Mouse (Mus musculus) hindbrain, embryonic 12.5 days (tissue): ENCODE data around the gene Slc22a13. TPM values are rescaled to one million over a fixed set of nuclear protein-coding genes. Genes with fewer than 3 reads are reported as not detected.

ENCODE experiments used
- ATAC-seq: fragments of 200-750 bp; cut with Nextera tagmentation; 2 replicates; pipeline ENCODE4 v1.8.0; 2017; ENCODE audit warnings: moderate TSS enrichment; ENCODE audit not compliant: low FRiP score
- H3K27ac ChIP-seq: fragments of 300-500 bp; sonication (generic); 2 replicates; pipeline ENCODE4 v1.5.1; 2016; ENCODE audit warnings: mild to moderate bottlenecking
- H3K27me3 ChIP-seq: fragments of 300-500 bp; sonication (generic); 2 replicates; pipeline ENCODE4 v1.6.1; 2016; ENCODE audit warnings: mild to moderate bottlenecking
- H3K36me3 ChIP-seq: fragments of 300-500 bp; sonication (generic); 2 replicates; pipeline ENCODE4 v1.6.1; 2016; ENCODE audit warnings: mild to moderate bottlenecking
- H3K4me1 ChIP-seq: fragments of 300-500 bp; sonication (generic); 2 replicates; pipeline ENCODE4 v1.6.1; 2016
- H3K4me2 ChIP-seq: fragments of 300-500 bp; sonication (generic); replicated peaks from 2 replicates; pipeline ENCODE4 v1.6.1; 2016; ENCODE audit warnings: mild to moderate bottlenecking
- H3K4me3 ChIP-seq: fragments of 300-500 bp; sonication (generic); 2 replicates; pipeline ENCODE4 v1.5.1; 2016; ENCODE audit warnings: mild to moderate bottlenecking
- H3K9ac ChIP-seq: fragments of 300-500 bp; sonication (generic); 2 replicates; pipeline ENCODE4 v1.6.1; 2016; ENCODE audit warnings: mild to moderate bottlenecking, moderate library complexity
- H3K9me3 ChIP-seq: fragments of 300-500 bp; sonication (generic); replicated peaks from 2 replicates; pipeline ENCODE4 v1.6.1; 2016; ENCODE audit warnings: mild to moderate bottlenecking
- WGBS: fragments of 180-500 bp; shearing (Covaris S2); methylation state at CpG from one replicate; pipeline ENCODE4 v1.1.7; 2016; 5-methylcytosine and 5-hydroxymethylcytosine counted together
- polyA plus RNA-seq: library from polyadenylated mRNA; unstranded; fragments of >200 nt; fragmentation: Nextera tagmentation; extraction: Ambion mirVana; gene quantifications from 2 replicates; pipeline ENCODE4 v1.2.1, GENCODE M21; 2016

The Slc22a13 gene
- polyA plus RNA-seq, 1 experiment from 2014 or later = 0.12 TPM

DNA sequence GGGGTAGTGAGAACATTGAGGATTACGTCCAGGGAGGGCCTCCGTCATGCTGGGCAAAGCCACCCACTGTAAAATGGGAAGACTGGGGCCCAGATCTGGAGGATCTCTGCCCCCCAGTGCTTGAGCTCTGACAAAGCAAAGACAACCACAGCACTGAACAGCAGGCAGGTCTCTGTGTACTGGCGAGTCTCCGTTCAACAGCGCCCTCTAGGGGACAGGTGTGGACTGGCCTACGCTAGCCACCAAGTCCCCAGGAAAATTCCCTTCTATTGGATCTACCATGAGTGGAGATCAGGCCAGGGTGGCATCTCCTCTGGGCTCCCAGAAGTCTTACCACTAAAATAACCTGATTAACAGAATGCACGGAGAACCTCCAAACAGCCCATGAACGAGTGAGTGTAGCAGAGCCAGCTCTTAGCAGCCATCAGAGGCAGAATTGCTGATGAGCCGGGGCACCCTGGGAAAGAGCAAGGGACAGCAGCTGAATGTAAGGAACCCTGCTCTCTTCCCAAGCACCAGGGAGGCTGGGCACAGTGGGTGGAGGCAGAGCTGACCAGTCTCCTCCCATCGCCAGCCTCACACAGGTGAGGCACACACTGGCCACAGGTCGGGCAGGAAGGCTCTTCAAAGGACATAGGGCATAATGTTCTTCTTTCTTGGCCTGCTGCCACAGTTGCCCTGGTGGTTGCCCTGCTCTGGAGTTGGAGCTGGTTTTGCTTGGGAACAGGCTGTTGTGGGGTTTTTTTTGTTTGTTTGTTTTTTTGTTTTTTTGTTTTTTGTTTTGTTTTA lies 16.5 kb downstream of the Slc22a13 start:
- no peak overlapping the region for H3K4me3 ChIP-seq
- no peaks in the 10 kb centered on the region for H3K4me1 ChIP-seq
- H3K9ac ChIP-seq = no peak overlapping the region
- no peak overlapping the region for H3K27ac ChIP-seq
- no peaks in the 10 kb centered on the region for H3K36me3 ChIP-seq
- no peak overlapping the region for H3K4me2 ChIP-seq
- no peaks in the 10 kb centered on the region for H3K27me3 ChIP-seq
- 35% methylated on average over 11 of the region's 11 CpGs for WGBS
- no peak for ATAC-seq
- no peaks in the 10 kb centered on the region for H3K9me3 ChIP-seq

- ATAC-seq = no peak
- H3K9me3 ChIP-seq = no peaks in the 10 kb centered on the region
- no peak overlapping the region for H3K4me3 ChIP-seq
- H3K4me1 ChIP-seq = 0 out of 2 replicates have a peak, but pooled peaks cover 3% of the 10 kb centered on the region
- no peak overlapping the region for H3K27ac ChIP-seq
- 56% methylated on average over 3 of the region's 3 CpGs for WGBS
- H3K9ac ChIP-seq = no peak overlapping the region
- H3K4me2 ChIP-seq = no peak overlapping the region
- H3K36me3 ChIP-seq = no peaks in the 10 kb centered on the region
- H3K27me3 ChIP-seq = no peaks in the 10 kb centered on the region
Observed at GRCm38 (mm10) chr9:119181241-119181728, 27.6 kb downstream of the Slc22a13 start.

- no peak overlapping the region for H3K27ac ChIP-seq
- ATAC-seq = no peak
- 0 out of 2 replicates have a peak, but pooled peaks cover 3% of the 10 kb centered on the region for H3K4me1 ChIP-seq
- no peak overlapping the region for H3K9ac ChIP-seq
- no peaks in the 10 kb centered on the region for H3K9me3 ChIP-seq
- H3K4me3 ChIP-seq = no peak overlapping the region
- no peaks in the 10 kb centered on the region for H3K36me3 ChIP-seq
- no peaks in the 10 kb centered on the region for H3K27me3 ChIP-seq
- H3K4me2 ChIP-seq = no peak overlapping the region
- WGBS = 91% methylated on average over 11 of the region's 11 CpGs
Observed at GRCm38 (mm10) chr9:119179292-119179691, 29.6 kb downstream of the Slc22a13 start.

DNA sequence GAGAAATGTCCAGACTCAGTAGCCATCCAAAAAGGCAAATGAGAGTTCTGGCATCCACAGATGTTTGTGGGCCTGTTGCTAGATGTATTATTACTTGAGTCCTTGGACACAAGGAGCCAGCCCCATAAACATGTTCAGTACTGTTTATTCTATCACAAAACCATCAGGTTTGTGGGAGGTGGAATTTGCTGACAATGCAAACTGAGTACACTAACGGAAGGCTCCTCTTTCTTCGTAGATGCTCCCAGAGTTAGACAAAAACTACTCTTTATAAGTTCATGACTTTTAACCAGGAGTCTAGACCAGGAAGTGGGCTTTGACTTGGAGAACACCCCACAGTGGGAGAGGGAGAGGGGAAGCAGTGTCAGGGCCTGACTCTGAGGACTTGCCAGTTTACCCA lies 41.3 kb downstream of the Slc22a13 start:
- Histone ChIP-seq H3K36me3 (no peaks in the 10 kb centered on the region), H3K4me3 (no peak overlapping the region), H3K4me1 (no peaks in the 10 kb centered on the region), H3K27ac (no peak overlapping the region), H3K9me3 (no peaks in the 10 kb centered on the region), H3K9ac (no peak overlapping the region), H3K4me2 (no peak overlapping the region), H3K27me3 (no peaks in the 10 kb centered on the region)
- 91% methylated on average over 2 of the region's 2 CpGs for WGBS
- no peak for ATAC-seq

DNA sequence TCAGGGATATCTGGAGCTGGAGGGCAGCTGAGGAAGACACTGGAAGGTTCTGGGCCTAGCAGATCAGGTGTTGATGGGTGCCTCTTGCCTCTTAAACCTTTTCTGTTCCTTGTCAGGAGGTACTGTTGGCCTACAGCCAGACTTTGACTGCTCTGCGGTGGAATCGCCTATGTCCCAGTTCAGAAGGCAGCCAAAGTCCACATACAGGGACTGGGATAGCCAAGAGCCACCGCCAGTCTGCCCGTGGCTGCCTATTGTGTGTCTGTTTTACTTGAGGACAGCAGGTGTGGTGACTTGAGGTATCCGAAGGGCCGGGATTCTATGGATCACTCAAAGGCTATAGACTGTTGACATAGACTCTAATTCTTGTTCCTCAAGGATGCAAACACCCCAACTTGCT lies 43.4 kb downstream of the Slc22a13 start:
- ATAC-seq = no peak
- no peaks in the 10 kb centered on the region for H3K36me3 ChIP-seq
- no peak overlapping the region for H3K9ac ChIP-seq
- H3K4me2 ChIP-seq = no peak overlapping the region
- no peaks in the 10 kb centered on the region for H3K27me3 ChIP-seq
- WGBS = 92% methylated on average over 6 of the region's 6 CpGs
- H3K9me3 ChIP-seq = no peaks in the 10 kb centered on the region
- no peaks in the 10 kb centered on the region for H3K4me1 ChIP-seq
- H3K27ac ChIP-seq = no peak overlapping the region
- no peak overlapping the region for H3K4me3 ChIP-seq

DNA sequence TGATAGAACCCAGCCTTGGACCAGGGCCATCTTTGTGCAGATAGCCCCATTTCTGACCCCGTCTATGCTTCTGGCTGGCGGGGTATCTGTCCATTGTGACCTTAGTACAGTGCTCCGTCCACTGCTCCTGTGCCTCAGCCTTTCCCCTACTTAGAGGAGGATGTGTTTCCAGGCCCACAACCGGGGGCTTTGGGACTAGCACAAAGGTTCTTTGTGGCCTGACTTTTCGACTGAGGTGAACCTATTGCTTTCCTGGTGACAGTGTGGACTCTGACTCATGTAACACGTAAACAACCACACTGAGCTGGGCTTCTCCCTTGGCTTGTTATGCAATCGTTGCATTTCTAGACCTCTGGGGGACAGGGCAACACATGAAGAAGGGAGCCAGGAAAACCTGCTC lies 44.2 kb downstream of the Slc22a13 start:
- no peak overlapping the region for H3K4me2 ChIP-seq
- no peak overlapping the region for H3K27ac ChIP-seq
- H3K27me3 ChIP-seq = no peaks in the 10 kb centered on the region
- no peak overlapping the region for H3K9ac ChIP-seq
- no peaks in the 10 kb centered on the region for H3K36me3 ChIP-seq
- ATAC-seq = no peak
- H3K4me1 ChIP-seq = no peaks in the 10 kb centered on the region
- H3K9me3 ChIP-seq = no peaks in the 10 kb centered on the region
- 91% methylated on average over 7 of the region's 7 CpGs for WGBS
- no peak overlapping the region for H3K4me3 ChIP-seq

DNA sequence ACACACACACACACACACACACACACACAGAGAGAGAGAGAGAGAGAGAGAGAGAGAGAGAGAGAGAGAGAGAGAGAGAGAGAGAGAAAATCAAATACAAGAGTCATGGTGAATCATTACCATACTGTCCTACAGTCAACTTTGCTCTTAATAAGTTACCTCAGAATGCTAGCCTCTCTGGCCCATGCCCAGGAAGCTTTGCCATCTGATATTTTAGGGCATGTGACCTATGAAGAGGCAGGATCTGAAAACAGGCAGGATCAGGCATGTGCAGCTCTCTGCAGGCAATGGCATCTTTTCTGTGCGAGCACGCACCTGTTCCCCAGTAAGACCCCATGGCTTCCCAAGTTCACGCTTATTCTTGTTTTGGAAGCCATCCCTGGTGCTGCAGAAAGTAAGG lies 48.2 kb downstream of the Slc22a13 start:
- H3K4me2 ChIP-seq = no peak overlapping the region
- no peak overlapping the region for H3K9ac ChIP-seq
- no peaks in the 10 kb centered on the region for H3K36me3 ChIP-seq
- H3K4me3 ChIP-seq = no peak overlapping the region
- no peaks in the 10 kb centered on the region for H3K4me1 ChIP-seq
- 87% methylated on average over 3 of the region's 3 CpGs for whole genome bisulfite sequencing
- H3K9me3 ChIP-seq = no peaks in the 10 kb centered on the region
- no peak for ATAC-seq
- H3K27ac ChIP-seq = no peak overlapping the region
- H3K27me3 ChIP-seq = peaks cover 12% of the 10 kb centered on the region

GRCm38 (mm10) chr9:119158861-119159260 lies 50.0 kb downstream of the Slc22a13 start, which contains the start of gene Gm47289:
Gene Gm47289, plus strand, starts transcription at chr9:119159161.
- Histone ChIP-seq H3K27ac (no peak within 1 kb of the TSS), H3K27me3 (peaks cover 19% of the 10 kb centered on the region), H3K4me1 (no peaks in the 10 kb centered on the region), H3K4me3 (no peak within 1 kb of the TSS), H3K4me2 (no peak within 1 kb of the TSS), H3K9me3 (no peaks in the 10 kb centered on the region), H3K36me3 (no peaks in the 10 kb centered on the region), H3K9ac (no peak within 1 kb of the TSS)
- 62% methylated on average over 4 of the region's 4 CpGs for WGBS
- no peak for ATAC-seq

GRCm38 (mm10) chr9:119156278-119157201 lies 52.4 kb downstream of the Slc22a13 start, which contains the start of gene Acaa1b:
Gene Acaa1b, minus strand, starts transcription at chr9:119157093.
- Histone ChIP-seq H3K4me2 (peak within 1 kb of the TSS; percentile 70), H3K27ac (no peak within 1 kb of the TSS), H3K27me3 (peaks cover 19% of the 10 kb centered on the region), H3K4me1 (no peaks in the 10 kb centered on the region), H3K36me3 (no peaks in the 10 kb centered on the region), H3K4me3 (peak within 1 kb of the TSS; percentile 56), H3K9ac (peak within 1 kb of the TSS; percentile 62), H3K9me3 (no peaks in the 10 kb centered on the region)
- 1% methylated on average over 62 of the region's 65 CpGs for WGBS
- peak; percentile 91 for ATAC-seq

DNA sequence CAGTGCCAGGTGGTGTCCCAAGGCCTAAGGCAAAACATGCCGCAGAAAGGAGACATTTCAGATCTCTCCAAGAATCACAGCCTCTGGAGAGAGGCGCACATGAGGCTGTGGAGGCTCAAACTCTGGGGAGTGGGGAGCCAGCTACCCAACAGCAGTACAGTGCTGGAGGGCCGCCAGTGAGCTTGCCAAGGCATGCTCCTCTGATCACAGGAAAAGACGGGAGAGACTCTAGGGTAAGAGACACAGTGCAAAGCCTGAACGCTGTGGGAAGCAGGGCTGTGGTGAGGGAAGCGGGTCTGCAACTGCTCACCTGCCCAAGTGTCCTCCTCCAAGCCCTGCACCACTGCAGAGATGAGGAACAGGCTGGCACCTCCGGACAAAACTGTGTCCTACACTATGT lies 53.1 kb downstream of the Slc22a13 start:
- H3K36me3 ChIP-seq = no peaks in the 10 kb centered on the region
- no peak overlapping the region for H3K4me3 ChIP-seq
- H3K9me3 ChIP-seq = no peaks in the 10 kb centered on the region
- H3K27me3 ChIP-seq = peaks cover 19% of the 10 kb centered on the region
- no peak overlapping the region for H3K27ac ChIP-seq
- H3K4me2 ChIP-seq = peak overlapping the region; percentile 70
- ATAC-seq = no peak; the same call in 1 of the 2 replicates
- H3K4me1 ChIP-seq = no peaks in the 10 kb centered on the region
- WGBS = 61% methylated on average over 7 of the region's 7 CpGs
- H3K9ac ChIP-seq = no peak overlapping the region

- Histone ChIP-seq H3K36me3 (no peaks in the 10 kb centered on the region), H3K27me3 (peaks cover 19% of the 10 kb centered on the region), H3K4me1 (no peaks in the 10 kb centered on the region), H3K9me3 (no peaks in the 10 kb centered on the region), H3K4me2 (no peak overlapping the region), H3K4me3 (no peak overlapping the region), H3K27ac (no peak overlapping the region), H3K9ac (no peak overlapping the region)
- ATAC-seq = no peak
- 85% methylated on average over 8 of the region's 8 CpGs for WGBS
Observed at GRCm38 (mm10) chr9:119155416-119155815, 53.5 kb downstream of the Slc22a13 start.

DNA sequence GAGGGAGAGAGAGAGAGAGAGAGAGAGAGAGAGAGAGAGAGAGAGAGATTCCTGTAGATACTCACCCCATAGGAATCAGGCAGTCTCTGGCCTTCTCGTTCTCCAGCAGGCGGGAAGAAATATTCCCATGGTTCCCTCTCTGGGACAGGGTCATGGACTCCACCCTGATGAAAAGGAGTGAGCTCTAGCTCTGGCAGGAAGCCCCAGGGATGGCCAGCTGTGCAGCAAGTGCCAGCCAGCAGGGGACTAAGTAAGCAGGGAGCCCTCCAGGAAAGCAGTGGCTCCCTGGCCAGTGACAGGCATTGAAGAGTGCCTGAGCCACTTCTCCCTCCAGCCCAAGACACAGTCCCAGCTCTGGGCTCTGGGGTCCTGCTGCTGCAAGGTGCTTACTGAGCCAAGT lies 57.1 kb downstream of the Slc22a13 start:
- Histone ChIP-seq H3K4me3 (no peak overlapping the region), H3K4me2 (no peak overlapping the region), H3K36me3 (no peaks in the 10 kb centered on the region), H3K27ac (no peak overlapping the region), H3K27me3 (peaks cover 12% of the 10 kb centered on the region), H3K9ac (no peak overlapping the region), H3K4me1 (no peaks in the 10 kb centered on the region), H3K9me3 (no peaks in the 10 kb centered on the region)
- no peak for ATAC-seq
- WGBS = 61% methylated on average over 2 of the region's 2 CpGs
